Mouse (Mus musculus) neutrophil, adult 5-6 weeks (primary cell): ENCODE measurements around the gene Clptm1. TPM values are rescaled to one million over a fixed set of nuclear protein-coding genes. Genes with fewer than 3 reads are reported as not detected.

Experiments
- ATAC-seq: fragments of 151-379, 151-347 bp; 2 replicates; pipeline ENCODE4 v1.8.0; 2017; ENCODE audit warnings: mild to moderate bottlenecking, moderate TSS enrichment; ENCODE audit not compliant: insufficient number of reproducible peaks, poor library complexity, low FRiP score, severe bottlenecking; ENCODE audit errors: extremely low read depth
- total RNA-seq: library from RNA; stranded (forward); fragments of 200-1000 nt; gene quantifications from 2 replicates; pipeline ENCODE4 v1.2.3, GENCODE M21; 2017

The Clptm1 gene
- total RNA-seq, 1 experiment from 2014 or later = 45.9 TPM

DNA sequence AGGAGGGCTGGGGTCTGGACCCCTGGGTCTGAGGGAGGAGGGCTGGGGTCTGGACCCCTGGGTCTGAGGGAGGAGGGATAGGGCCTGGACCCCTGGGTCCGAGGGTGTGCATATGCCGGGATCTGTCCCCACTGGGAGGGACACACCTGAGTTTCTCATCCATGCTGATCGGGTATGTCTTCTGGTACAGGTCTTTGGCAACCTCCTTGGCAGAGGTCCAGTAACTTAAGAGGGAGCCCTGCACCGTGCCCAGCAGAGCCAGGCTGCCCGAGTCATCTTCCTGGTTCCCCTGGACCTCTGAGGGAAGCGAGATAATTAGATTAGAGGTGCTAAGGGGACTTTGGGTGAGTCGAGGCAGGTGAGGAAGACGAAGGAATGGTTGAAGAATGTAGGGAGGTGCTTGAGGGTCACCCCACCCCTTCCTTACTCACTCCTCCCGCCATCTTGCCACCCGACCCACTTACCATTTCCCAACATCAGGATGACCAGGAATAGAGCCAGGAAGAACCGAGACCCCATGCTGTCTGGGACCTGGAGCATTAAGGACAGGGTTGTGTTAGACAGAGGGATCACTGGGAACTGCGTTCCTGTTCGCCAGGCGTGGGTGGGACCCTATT is 8.4 kb upstream of the Clptm1 start:
- no peak for ATAC-seq

DNA sequence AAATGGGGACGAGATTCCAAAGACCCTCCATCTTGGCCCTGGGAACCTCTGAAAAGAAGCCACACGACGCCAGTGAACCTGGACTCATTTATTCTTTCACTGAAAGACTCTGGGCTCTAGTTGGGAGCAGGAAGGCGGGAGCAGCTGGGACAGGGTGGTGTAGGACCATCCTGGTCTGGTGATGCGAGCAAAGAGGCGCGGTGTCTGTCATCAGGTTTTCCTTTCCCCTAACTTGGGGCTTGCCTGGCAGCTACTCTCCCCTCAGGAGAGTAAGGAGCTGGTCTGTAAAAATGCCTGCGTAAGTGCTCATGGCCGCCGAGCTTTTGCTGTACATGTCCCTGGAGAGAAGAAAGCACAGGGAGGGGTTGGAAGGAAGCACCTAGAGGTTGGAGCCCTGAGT is 6.7 kb upstream of the Clptm1 start:
- no peak for ATAC-seq

DNA sequence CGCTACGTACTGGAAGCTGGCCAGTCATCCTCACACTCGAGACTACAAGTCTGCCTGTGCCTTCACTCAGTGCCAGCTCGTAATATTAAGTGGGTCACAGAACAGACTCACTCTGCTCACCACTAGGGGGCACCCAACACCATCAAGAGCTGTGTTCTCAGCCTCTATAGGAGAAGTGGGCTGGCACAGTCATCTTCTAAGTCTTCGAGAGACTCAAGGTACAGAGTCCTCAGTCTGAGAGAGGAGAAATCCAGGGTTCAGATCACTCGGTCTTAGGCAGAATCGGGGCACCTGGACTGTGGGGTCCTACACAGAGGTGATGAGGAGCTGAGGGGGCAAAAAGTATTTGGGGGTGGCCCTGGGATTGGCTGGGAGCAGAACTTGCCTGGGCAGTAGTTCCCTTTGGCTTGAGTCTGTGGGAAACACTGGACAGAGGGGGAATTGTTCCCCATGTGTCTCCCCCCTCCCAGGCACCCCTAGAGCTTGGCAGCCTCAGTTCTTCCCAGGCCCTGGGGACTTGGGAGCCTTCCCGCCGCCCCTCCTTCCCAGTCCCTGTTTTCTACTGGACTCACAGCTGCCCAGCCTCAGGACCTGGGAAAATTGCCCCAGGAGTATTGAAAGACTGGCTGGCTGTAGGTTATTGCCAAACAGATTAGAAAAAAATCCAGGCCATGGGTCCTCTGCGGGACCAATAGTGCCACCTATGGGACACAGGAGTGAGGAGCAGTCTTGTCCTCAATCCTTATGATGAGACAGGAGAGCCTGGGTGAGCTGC is 4.3 kb upstream of the Clptm1 start:
- ATAC-seq = peak; percentile 73

- ATAC-seq = peak; percentile 14; the same call in 1 of the 2 replicates
Measured at GRCm38 (mm10) chr7:19667434-19667833, 2.6 kb upstream of the Clptm1 start.

DNA sequence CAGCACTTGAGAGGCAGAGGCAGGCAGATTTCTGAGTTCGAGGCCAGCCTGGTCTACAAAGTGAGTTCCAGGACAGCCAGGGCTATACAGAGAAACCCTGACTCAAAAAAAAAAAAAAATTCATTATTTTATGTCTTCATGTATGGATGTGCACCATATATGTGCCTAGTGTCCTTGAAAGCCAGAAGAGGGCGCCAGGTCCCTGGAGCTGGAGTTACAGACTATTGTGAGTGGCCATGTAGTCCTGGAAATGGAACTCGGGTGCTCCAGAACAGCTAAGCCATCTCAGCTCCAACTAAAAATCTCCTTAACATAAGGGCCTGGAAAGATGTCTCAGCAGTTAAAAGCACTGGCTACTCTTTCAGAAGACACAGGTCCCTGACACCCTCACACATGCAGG is 1.9 kb upstream of the Clptm1 start:
- ATAC-seq = no peak

GRCm38 (mm10) chr7:19664455-19664954 is 328 bp downstream of the Clptm1 start:
- no peak for ATAC-seq

- ATAC-seq = no peak
Measured at GRCm38 (mm10) chr7:19663940-19664339, 893 bp downstream of the Clptm1 start.

GRCm38 (mm10) chr7:19652614-19653013 is 12.2 kb downstream of the Clptm1 start:
- ATAC-seq = no peak

DNA sequence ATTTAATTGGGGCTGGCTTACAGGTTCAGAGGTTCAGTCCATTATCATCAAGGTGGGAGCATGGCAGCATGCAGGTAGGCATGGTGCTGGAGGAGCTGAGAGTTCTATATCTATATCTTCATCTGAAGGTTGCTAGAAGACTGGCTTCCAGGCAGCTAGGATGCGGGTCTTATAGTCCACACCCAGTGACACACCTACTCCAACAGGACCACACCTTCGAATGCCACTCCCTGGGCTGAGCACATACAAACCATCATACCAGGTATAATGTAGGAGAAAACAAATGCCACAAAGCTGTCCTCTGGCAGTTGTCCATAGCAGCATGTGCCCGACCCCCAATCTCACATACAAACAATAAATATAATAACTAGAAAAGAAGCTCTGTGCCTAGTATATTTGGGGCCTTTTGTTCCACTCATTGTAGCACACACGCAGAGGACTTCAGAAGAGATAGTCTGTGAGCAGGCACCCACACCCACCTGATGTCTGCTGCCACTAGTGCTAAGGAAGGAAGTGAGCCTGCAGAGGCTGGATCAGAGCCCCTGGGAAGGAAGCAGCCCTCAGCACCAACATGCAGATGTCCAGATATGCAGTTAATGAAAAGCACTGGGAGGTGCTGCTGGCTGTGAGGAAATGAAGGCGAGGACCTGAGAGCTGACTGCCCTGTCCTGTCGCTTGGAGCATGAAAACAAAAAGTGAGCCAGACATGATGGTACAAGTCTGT is 13.6 kb downstream of the Clptm1 start:
- no peak for ATAC-seq

DNA sequence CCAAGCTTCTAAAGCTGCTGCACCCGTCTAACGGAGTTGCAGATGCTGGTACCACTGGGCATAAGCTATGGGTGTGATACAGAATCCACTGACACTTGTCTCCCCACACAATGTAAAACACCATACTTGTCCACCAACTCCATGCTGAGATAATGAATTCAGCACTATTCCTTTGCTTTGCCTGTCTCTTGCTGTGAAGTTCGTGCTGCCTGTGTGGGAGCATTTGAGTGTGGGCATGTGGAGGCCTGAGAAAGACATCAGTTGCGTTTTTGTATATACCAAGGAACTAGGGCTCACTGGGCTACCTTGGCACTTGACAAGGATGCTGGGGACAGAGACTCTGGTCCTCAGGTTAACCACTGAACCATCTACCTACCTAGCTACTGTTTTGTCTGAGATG is 23.6 kb downstream of the Clptm1 start:
- ATAC-seq = no peak

DNA sequence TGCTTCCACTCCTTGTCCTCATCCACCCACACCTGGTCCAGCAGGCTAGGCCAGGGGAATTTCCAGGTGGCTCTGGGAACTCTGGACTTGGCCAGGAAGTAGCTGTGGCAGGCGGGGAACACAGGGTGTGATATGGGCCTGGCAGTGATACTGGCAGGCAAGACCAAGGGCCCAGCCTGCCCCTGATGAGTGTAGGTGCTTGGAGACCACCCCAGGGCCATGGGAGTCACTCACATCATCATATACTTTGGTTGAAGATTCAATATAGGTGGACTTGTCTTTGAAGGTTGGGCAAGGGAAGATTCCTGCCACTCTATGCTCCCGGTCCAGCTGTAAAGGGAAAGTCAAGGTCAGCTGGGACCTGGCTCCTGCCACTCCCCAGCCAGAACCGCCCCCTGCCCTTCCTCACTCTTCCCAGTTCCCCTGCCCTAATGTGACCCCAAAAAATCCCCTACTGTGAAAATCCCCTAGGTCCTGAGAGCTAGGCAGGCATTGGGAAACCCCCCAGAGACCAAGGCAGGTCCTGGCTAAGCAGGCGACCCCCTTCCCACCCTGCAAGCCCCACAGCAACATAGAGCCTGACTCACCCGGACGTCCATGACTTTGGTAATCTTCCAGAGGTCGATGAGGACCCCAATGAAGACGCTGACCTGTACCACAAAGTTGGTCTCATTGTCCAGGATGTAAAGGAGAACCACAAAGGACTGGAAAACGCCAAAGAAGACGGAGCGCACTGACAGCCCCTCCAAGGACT is 29.6 kb downstream of the Clptm1 start:
- no peak for ATAC-seq

DNA sequence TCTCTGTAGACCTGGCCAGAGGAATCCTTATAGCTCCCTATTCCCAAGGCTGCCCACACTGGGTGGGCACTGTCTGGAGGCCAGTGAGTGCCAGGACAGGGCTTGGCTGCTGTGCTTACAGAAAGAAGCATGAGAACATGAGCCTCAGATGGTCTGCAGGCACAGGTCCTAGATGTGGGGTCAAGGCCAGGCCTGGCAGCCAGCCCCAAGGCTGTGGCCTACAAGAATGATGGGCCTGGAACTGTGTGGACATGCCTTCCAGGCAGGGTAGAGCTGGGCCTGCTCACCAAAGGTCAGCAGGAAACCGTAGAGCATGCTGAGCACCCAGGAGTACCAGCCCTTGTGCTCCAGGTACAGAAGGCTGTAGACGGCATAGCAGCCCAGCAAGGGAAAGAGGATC is 30.2 kb downstream of the Clptm1 start:
- ATAC-seq = no peak

DNA sequence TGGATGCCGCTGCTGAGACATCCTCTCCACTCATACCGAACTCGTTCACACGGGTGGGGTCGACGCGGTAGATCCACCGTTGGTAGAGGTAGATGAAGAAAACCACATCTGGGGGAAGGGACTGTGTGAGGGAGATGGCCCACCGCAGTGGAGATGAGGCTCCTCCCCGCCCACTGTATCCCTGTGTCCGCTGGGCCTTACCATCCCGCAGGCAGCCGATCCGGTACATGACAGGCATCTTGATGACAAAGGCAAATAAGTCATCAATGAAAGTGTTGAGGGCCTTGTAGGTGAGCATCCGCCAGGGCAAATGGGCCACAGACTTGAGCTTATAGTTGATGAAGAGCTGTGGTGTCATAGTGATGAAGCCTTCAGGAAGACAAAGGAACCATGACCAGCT is 31.0 kb downstream of the Clptm1 start:
- ATAC-seq = no peak

- ATAC-seq = no peak
Measured at GRCm38 (mm10) chr7:19633197-19633596, 31.6 kb downstream of the Clptm1 start.

- no peak for ATAC-seq
Measured at GRCm38 (mm10) chr7:19632720-19633119, 32.1 kb downstream of the Clptm1 start.

DNA sequence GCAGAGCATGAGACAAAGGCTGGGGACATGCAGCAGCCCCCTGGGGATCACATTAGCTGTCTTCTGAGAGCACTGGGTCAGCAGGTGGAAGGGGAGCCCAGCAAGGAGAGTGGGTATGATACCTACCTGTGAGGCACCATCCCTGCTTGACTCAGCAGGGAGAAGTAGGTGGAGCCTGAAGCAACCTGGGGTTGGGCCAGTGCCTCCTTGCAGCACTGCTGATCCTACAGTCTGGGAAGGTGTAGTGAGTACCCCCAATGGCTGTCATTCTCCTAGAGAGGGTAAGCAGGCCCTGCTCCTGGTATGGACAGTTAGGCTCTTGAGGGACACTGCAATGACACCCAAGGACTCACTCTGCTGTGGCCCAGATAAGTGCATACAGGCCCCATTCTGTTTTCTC is 32.6 kb downstream of the Clptm1 start:
- no peak for ATAC-seq

- no peak for ATAC-seq
Measured at GRCm38 (mm10) chr7:19629361-19629734, 35.5 kb downstream of the Clptm1 start, which contains the start of gene Relb. TSS of gene Relb (minus strand) at chr7:19629438.

- ATAC-seq = peak; percentile 84
Measured at GRCm38 (mm10) chr7:19628536-19629360, 36.1 kb downstream of the Clptm1 start.
